14 mouse cellular contexts compared by ENCODE assay signal in genomic region chr13:46818374-46818773, GRCm38 (mm10).
A peak's percentile ranks its signal among the peaks of the same experiment; 100 is the strongest.
DNase-seq lines count a peak whose midpoint lies in the region; ATAC-seq and TF ChIP-seq lines count a peak whose summit lies in the region.
"Had no signal": no experiment of that assay in that cellular context is flagged by ENCODE, and none has a peak within 500 bp of the region (broad histone marks: within the 10 kb centered on the region; RNA-seq: fewer than 3 reads in every experiment).

No protein-coding gene starts in this region.

- ATAC-seq in kidney, embryonic 16.5 days (ENCODE audit: low FRiP score, low TSS enrichment): no peak
- no peak for ATAC-seq in lung, postnatal 0 days
- ATAC-seq: forebrain, embryonic 14.5 days had no signal

- no peak for TF ChIP-seq CTCF in lung, postnatal 0 days (IDR thresholded peaks at IDR 0.05)
- no peak for TF ChIP-seq CTCF in layer of hippocampus, adult 2 months (conservative IDR thresholded peaks at IDR 0.05)

- H3K4me1 ChIP-seq in kidney, embryonic 16.5 days (ENCODE audit: insufficient read depth, low read length): no peaks in the 10 kb centered on the region
- no peaks in the 10 kb centered on the region for H3K4me1 ChIP-seq in lung, postnatal 0 days (ENCODE audit: insufficient read depth, low read depth, low read length)

- no peak overlapping the region for H3K4me2 ChIP-seq in kidney, embryonic 16.5 days (replicated peaks; ENCODE audit: low read depth, low read length)
- no peak overlapping the region for H3K4me2 ChIP-seq in lung, postnatal 0 days (replicated peaks; ENCODE audit: low read depth, low read length)
- H3K4me2 ChIP-seq: embryonic facial prominence, embryonic 12.5 days; midbrain, embryonic 15.5 days; neural tube, embryonic 13.5 days had no signal

- H3K27me3 ChIP-seq in kidney, embryonic 16.5 days (ENCODE audit: insufficient read depth, low read length): no peaks in the 10 kb centered on the region
- no peaks in the 10 kb centered on the region for H3K27me3 ChIP-seq in lung, postnatal 0 days (replicated peaks; ENCODE audit: insufficient read depth, low read length)
- H3K27me3 ChIP-seq: embryonic facial prominence, embryonic 12.5 days; midbrain, embryonic 15.5 days; neural tube, embryonic 13.5 days had no signal

- H3K4me3 ChIP-seq in kidney, embryonic 16.5 days (ENCODE audit: low read length): no peak overlapping the region
- no peak overlapping the region for H3K4me3 ChIP-seq in lung, postnatal 0 days (ENCODE audit: low read depth, low read length)
- no peak overlapping the region for H3K4me3 ChIP-seq in layer of hippocampus, adult 2 months
- H3K4me3 ChIP-seq: embryonic facial prominence, embryonic 12.5 days; midbrain, embryonic 15.5 days; neural tube, embryonic 13.5 days had no signal

- no peak overlapping the region for H3K9ac ChIP-seq in kidney, embryonic 16.5 days (replicated peaks; ENCODE audit: low read length)
- H3K9ac ChIP-seq in lung, postnatal 0 days (replicated peaks; ENCODE audit: low read depth): no peak overlapping the region
- H3K9ac ChIP-seq: embryonic facial prominence, embryonic 12.5 days; midbrain, embryonic 15.5 days; neural tube, embryonic 13.5 days had no signal

- H3K9me3 ChIP-seq in kidney, embryonic 16.5 days (ENCODE audit: low read length): no peaks in the 10 kb centered on the region
- no peaks in the 10 kb centered on the region for H3K9me3 ChIP-seq in lung, postnatal 0 days (ENCODE audit: low read length)
- H3K9me3 ChIP-seq: embryonic facial prominence, embryonic 12.5 days; midbrain, embryonic 15.5 days; neural tube, embryonic 13.5 days had no signal

- 64% methylated on average over 9 of the region's 9 CpGs for WGBS in kidney, embryonic 16.5 days
- WGBS in lung, postnatal 0 days: 42% methylated on average over 9 of the region's 9 CpGs

- intact Hi-C loops in heart, postnatal 36 days (cut with DNase I): no loop called here

- H3K27ac ChIP-seq in kidney, embryonic 16.5 days (ENCODE audit: low read length): no peak overlapping the region
- H3K27ac ChIP-seq in lung, postnatal 0 days (ENCODE audit: low read length): no peak overlapping the region
- no peak overlapping the region for H3K27ac ChIP-seq in layer of hippocampus, adult 2 months
- H3K27ac ChIP-seq: embryonic facial prominence, embryonic 12.5 days; hindbrain, postnatal 0 days had no signal

- peak; percentile 68 for DNase-seq in kidney, adult 18-20 months
- peak; percentile 65 for DNase-seq in gastrocnemius, postnatal 10 days
- DNase-seq in heart, postnatal 36 days: peak; percentile 34 to 41
- DNase-seq in lung, postnatal 0 days (ENCODE audit: low spot score): peak; percentile 35
- no peak for DNase-seq in adrenal gland, postnatal 14 days
- no peak for DNase-seq in layer of hippocampus, adult 2 months (ENCODE audit: low spot score in 2 of 2)
- DNase-seq: cerebellum, adult 9-10 months; thymus, postnatal 36 days had no signal

- peaks cover 19% of the 10 kb centered on the region; the same call in 1 of the 2 replicates for H3K36me3 ChIP-seq in kidney, embryonic 16.5 days (ENCODE audit: insufficient read depth, low read length)
- peaks cover 16% of the 10 kb centered on the region for H3K36me3 ChIP-seq in lung, postnatal 0 days (ENCODE audit: insufficient read depth, low read length)
- H3K36me3 ChIP-seq: midbrain, embryonic 15.5 days had no signal

- no peak for TF ChIP-seq EP300 in lung, postnatal 0 days (IDR thresholded peaks at IDR 0.05)

Comparison
In these comparisons a context has a peak if more than half of its experiments do, and no peak if none do; other contexts are left out.
1. DNase-seq: peak in kidney, adult 18-20 months (single experiment), gastrocnemius, postnatal 10 days (single experiment), heart, postnatal 36 days (2 of 2) and lung, postnatal 0 days (single experiment); none in adrenal gland, postnatal 14 days (single experiment) and layer of hippocampus, adult 2 months (0 of 2).